Mouse (Mus musculus) forebrain, embryonic 10.5 days (tissue): ENCODE measurements at regions not wholly inside any gene's neighbourhood (a gene's known extent, or its start where the extent isn't known, plus 50 kb on each side); places are given as distances from the start of the nearest gene placed in this dataset.
"Not testable (repeated sequence)": the region's sequence is repeated elsewhere in the genome, so short reads cannot be mapped to it uniquely, and the experiment has no call there.

ENCODE experiments used
- DNase-seq: peaks from one replicate; pipeline ENCODE4 v3.0.0-alpha.2; 2017; ENCODE audit warnings: low spot score; ENCODE audit errors: extremely low spot score
- H3K27ac ChIP-seq: fragments of 300-500 bp; sonication (generic); 2 replicates; pipeline ENCODE4 v1.5.1; 2016; ENCODE audit warnings: mild to moderate bottlenecking
- H3K27me3 ChIP-seq: fragments of 300-500 bp; sonication (generic); 2 replicates; pipeline ENCODE4 v1.6.1; 2016; ENCODE audit warnings: mild to moderate bottlenecking; ENCODE audit not compliant: poor library complexity, severe bottlenecking
- H3K36me3 ChIP-seq: fragments of 300-500 bp; sonication (generic); replicated peaks from 2 replicates; pipeline ENCODE4 v1.6.1; 2016; ENCODE audit warnings: mild to moderate bottlenecking, moderate library complexity
- H3K4me1 ChIP-seq: fragments of 300-500 bp; sonication (generic); 2 replicates; pipeline ENCODE4 v1.6.1; 2016
- H3K4me3 ChIP-seq: fragments of 300-500 bp; sonication (generic); 2 replicates; pipeline ENCODE4 v1.5.1; 2016; ENCODE audit warnings: mild to moderate bottlenecking, moderate library complexity
- H3K9me3 ChIP-seq: fragments of 300-500 bp; sonication (generic); 2 replicates; pipeline ENCODE4 v1.6.1; 2016; ENCODE audit warnings: mild to moderate bottlenecking, moderate library complexity
- WGBS: fragments of 180-500 bp; shearing (Covaris S2); methylation state at CpG from one replicate; pipeline ENCODE4 v1.1.7; 2016; 5-methylcytosine and 5-hydroxymethylcytosine counted together

DNA sequence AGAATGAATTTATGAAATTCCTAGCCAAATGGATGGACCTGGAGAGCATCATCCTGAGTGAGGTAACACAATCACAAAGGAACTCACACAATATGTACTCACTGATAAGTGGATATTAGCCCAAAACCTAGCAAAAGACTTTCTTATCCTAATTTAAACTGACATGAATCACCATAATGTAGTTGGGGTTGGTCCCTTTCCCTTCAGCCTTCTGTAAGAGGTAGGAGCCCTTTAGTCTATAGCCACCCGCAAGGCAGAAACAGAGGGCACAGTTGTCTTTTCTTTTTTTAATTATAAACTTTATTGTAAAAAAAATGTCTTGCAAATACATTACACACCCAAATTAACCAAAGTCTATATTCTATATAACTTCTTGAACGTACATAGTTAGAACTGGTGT lies 81.3 kb downstream of the Ogfrl1 start:
- 87% methylated on average over 2 of the region's 2 CpGs for WGBS
- not testable (repeated sequence) for H3K9me3 ChIP-seq, H3K36me3 ChIP-seq, DNase-seq, H3K27ac ChIP-seq, H3K4me3 ChIP-seq, H3K4me1 ChIP-seq, H3K27me3 ChIP-seq

DNA sequence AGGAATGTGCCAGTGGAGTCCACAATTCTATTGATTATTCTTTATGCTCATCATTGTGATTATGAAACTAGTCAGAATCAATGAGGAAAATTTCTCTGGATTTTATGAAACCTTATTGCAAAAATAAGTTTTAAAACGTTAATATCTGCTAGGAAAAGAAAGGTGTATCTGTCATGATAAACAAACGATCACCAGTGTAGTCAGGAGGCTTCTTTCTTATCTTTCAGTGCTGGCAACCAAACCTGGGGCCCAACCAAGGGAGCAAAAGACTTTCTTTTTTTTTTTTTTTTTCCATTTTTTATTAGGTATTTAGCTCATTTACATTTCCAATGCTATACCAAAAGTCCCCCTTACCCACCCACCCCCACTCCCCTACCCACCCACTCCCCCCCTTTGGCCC lies 82.7 kb downstream of the Ogfrl1 start:
- H3K4me3 ChIP-seq, H3K36me3 ChIP-seq, H3K4me1 ChIP-seq, DNase-seq, H3K27me3 ChIP-seq, H3K27ac ChIP-seq: not testable (repeated sequence)
- peaks cover 11% of the 10 kb centered on the region; the same call in 1 of the 2 replicates for H3K9me3 ChIP-seq
- 87% methylated on average over 2 of the region's 2 CpGs for WGBS

DNA sequence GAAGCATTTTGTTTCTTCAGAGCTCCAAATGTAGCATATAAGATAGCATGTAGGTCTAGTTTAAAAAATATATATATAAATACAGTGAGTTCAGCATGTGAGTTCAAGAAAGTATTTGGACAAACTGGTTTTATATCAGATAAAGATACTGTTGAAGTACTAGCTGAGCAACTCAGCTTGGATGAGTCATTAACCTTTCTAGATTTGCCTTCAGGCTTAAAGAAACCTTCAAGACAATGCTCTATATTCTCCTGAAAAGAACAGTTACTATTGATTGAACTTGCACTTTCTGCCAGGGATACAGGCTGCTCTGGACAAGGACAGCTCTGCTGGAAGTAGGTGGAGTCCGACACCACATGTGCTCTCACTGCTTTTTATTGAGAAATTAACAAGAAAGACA lies 104.9 kb downstream of the Ogfrl1 start:
- H3K36me3 ChIP-seq: peaks cover 16% of the 10 kb centered on the region
- no peaks in the 10 kb centered on the region for H3K27me3 ChIP-seq
- H3K4me1 ChIP-seq: no peaks in the 10 kb centered on the region
- H3K9me3 ChIP-seq: no peaks in the 10 kb centered on the region
- H3K27ac ChIP-seq: no peak overlapping the region
- WGBS: 96% methylated on average over 1 of the region's 1 CpGs
- H3K4me3 ChIP-seq: no peak overlapping the region
- no peak for DNase-seq

DNA sequence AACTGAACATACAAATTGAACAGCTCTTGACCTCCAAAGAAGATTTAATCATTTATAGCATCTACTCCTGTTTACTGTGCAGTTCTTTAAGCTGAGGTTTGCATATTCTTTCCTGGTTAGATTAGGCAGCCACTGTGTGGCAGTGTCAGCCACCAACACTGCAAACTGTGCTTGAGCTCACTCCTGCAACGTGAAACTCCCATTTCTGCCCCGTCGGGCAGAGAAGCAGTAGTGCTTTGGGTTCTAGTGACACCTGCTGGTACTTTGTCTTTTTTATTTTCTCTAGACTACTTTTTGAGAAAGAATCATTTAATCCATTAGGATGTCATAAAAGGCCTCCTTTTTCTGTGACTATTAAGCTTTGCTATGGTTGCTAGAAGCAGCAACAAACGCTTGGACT lies 110.8 kb downstream of the Ogfrl1 start:
- no peaks in the 10 kb centered on the region for H3K9me3 ChIP-seq
- DNase-seq: no peak
- no peak overlapping the region for H3K4me3 ChIP-seq

DNA sequence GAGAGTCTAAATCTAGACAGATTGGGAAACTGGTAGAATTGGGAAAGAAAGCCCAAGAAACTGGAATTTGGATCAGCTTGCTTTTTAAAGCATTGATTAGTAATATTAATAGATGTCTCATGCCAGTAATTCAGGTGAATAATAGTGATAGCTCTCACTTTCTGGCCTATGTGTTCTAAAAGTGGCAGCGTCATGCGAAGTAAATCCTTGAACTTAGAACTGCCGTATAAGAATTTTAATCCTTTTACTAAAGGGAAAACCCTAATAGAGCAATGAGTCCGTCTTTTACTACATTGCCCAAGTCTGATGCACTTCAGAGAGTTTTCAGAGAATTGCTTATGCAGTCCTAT lies 114.7 kb downstream of the Ogfrl1 start:
- Histone ChIP-seq H3K4me1 (no peaks in the 10 kb centered on the region), H3K27me3 (no peaks in the 10 kb centered on the region), H3K27ac (no peak overlapping the region), H3K9me3 (no peaks in the 10 kb centered on the region), H3K36me3 (peaks cover 25% of the 10 kb centered on the region), H3K4me3 (no peak overlapping the region)
- DNase-seq: no peak
- 88% methylated on average over 4 of the region's 4 CpGs for WGBS

More for the DNA sequence above, 110.8 kb downstream of the Ogfrl1 start:
- Histone ChIP-seq H3K36me3 (peaks cover 9% of the 10 kb centered on the region), H3K4me1 (no peaks in the 10 kb centered on the region), H3K27ac (no peak overlapping the region), H3K27me3 (no peaks in the 10 kb centered on the region)
- 21% methylated on average over 4 of the region's 4 CpGs for WGBS

DNA sequence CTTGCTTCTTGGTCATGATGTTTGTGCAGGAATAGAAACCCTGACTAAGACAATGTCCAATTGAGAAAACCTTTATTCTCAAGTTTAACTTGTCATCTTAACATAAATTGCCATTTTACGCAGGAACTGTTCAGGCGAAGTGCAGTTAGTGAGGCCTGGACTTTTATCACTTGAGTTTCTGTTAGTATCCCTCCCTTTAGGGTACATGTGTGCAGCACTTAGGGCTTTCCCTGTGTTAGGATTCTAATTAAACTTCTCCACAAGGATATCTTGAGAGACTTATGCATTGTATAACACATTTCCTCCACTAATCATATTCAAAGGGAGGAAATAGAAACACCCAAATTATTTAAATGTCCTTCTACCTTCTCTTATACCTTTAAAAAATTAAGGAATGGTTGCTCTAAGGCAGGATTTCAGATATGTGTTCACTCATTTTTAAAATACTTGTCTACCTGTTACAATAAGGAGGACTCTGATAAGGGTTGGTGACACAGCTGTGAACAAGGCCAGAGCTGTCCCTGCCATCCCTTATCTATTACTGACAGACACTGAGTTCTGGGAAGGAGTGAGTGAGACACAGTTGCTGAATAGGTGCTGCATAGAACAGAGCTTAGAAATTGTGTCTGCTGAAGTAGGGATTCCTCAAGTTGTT lies 115.2 kb downstream of the Ogfrl1 start:
- H3K4me3 ChIP-seq: no peak overlapping the region
- no peak for DNase-seq
- 92% methylated on average over 2 of the region's 2 CpGs for WGBS
- H3K36me3 ChIP-seq: peaks cover 25% of the 10 kb centered on the region
- H3K27ac ChIP-seq: no peak overlapping the region
- H3K9me3 ChIP-seq: no peaks in the 10 kb centered on the region
- H3K4me1 ChIP-seq: no peaks in the 10 kb centered on the region
- no peaks in the 10 kb centered on the region for H3K27me3 ChIP-seq

DNA sequence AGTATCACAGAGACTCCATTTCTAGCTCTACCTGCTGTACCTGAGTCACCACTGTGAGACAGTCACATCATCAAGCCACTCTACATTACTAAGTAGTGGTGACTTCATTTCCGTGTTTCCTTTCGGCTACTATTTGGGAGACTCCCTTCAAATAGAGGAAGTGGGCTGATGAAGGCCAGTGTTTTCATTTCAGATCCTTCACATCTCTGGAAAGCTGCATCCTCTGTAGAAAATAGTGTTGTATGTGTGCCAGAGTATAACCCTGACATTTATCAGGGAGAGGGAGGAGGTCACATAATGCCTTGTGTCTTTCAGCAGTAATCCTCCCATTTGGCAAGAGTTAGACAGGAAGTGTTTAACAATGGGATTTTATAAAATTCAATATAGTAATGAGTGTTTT lies 117.7 kb downstream of the Ogfrl1 start:
- no peaks in the 10 kb centered on the region for H3K9me3 ChIP-seq
- H3K4me3 ChIP-seq: no peak overlapping the region
- 86% methylated on average over 2 of the region's 2 CpGs for WGBS
- no peak overlapping the region for H3K27ac ChIP-seq
- H3K27me3 ChIP-seq: no peaks in the 10 kb centered on the region
- 0 out of 2 replicates have a peak, but pooled peaks cover 2% of the 10 kb centered on the region for H3K4me1 ChIP-seq
- no peak for DNase-seq
- peaks cover 36% of the 10 kb centered on the region for H3K36me3 ChIP-seq

DNA sequence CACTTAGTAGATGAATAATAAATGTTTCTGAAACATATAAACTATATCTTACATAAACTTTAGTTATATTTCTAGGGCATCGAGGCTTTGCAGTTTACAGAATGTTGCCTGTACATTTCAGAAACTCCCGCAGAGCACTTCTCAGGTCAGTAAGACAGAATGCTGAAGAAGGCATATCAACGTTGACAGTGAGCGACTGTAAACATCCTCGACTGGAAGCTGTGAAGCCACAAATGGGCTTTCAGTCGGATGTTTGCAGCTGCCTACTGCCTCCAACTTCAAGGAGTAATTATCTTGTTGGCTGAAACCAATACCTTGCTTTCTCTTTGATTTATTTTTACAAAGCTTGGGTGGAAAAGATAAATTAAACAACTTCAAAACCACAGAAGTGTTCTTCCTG lies 125.5 kb downstream of the Ogfrl1 start:
- no peaks in the 10 kb centered on the region for H3K27me3 ChIP-seq
- H3K4me3 ChIP-seq: no peak overlapping the region
- peaks cover 30% of the 10 kb centered on the region for H3K36me3 ChIP-seq
- 76% methylated on average over 6 of the region's 6 CpGs for WGBS
- H3K9me3 ChIP-seq: no peaks in the 10 kb centered on the region
- H3K4me1 ChIP-seq: peaks cover 19% of the 10 kb centered on the region
- H3K27ac ChIP-seq: no peak overlapping the region
- no peak for DNase-seq

DNA sequence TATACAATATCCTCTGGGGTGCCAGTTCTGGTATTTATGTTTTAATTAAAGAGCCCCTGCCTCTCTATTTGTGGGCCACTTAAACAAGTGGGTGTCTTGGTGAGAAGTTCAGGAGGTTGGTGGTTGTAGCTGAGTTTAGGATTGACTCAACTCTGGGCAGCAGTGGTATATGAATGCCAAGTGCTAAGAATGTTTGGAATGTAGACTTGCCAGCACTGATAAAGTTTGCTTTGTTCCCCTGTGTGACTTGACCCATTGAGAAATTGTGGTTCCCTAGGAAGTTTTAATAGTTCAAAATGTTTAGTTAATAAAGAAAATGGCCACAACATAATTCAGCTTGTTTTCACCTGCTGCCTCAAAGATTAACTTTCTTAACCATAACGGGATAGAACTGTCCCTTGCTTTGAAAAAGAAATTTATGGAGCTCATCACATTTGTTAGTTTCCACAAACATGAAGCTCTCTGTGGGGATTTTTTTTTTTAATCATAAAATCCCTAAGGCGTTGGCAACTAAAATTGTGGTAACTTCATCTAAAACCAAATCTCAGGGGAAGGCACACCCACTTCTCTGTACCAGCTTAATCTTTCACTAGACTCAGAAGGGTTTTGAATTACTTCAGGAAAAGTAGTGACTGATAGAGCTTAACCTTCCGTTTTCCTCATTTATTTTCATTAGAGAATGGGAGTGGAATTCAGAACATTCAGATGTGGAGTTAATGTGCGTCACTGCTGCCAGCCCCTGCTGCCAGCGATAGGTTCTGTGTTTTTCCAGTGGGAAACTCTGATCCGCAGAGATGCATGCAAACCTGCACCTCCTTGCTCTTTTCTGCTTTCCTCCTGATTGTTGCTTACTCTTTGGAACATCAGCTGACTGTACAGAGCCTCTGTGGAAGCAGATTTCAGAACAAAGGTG lies 126.4 kb downstream of the Ogfrl1 start:
- 61% methylated on average over 6 of the region's 6 CpGs for WGBS

DNA sequence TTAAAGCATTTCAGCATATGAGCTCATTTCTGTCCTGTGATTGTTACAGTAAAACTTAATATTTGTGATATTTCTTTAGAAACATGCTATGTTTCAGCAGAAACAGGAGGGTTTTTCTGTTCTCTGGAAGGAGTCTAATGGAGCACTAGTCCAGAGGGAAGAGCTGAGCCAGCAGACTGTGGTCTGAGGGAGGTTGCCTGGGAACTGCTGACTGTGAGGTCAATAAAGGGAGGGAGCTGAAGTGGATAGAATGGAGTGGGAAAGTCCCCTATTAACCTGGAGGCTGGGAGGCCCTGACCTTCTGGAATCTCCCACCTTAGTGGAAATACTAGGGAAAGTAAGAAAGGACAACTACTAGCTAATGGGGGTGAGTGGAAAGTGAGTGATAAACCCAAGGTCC lies 129.5 kb downstream of the Ogfrl1 start:
- Histone ChIP-seq H3K36me3 (peaks cover 15% of the 10 kb centered on the region), H3K9me3 (no peaks in the 10 kb centered on the region)

More for the DNA sequence above, 126.4 kb downstream of the Ogfrl1 start:
- H3K36me3 ChIP-seq: peaks cover 23% of the 10 kb centered on the region
- H3K4me1 ChIP-seq: peaks cover 17% of the 10 kb centered on the region
- no peaks in the 10 kb centered on the region for H3K27me3 ChIP-seq
- DNase-seq: no peak
- no peaks in the 10 kb centered on the region for H3K9me3 ChIP-seq
- no peak overlapping the region for H3K4me3 ChIP-seq
- H3K27ac ChIP-seq: no peak overlapping the region

DNA sequence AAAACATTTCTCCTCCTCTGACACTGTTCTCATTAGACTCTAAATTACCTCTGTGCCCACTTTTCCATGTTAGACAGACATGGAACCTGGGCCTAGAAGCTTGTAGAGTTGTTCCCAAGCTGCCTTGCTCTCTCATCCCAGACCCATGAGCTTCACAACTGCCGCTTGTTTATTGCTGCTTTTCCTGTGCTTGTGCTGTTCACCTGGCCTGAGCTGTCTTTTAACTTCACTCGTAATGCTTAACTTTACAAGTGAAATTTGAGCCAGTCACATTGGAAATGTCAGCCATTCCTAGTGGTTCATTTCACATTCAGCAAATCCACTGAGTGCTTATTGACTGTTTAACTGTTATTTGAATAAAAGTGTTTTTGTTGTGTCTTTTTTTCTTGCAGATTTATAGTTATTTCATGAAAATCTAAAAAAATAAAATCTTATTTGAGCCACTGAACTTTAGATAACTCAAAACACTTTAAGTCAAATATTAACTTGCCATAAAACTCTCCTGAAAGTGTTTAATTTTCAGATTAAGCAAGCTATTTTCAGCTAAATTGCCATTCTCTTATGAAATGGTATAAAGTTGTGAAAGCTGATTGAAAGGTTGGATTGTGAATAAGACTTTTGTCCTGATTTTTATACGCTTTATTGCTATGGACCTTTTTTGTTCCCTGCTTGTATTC lies 131.9 kb downstream of the Ogfrl1 start:
- DNase-seq: no peak
- H3K4me1 ChIP-seq: peaks cover 20% of the 10 kb centered on the region
- H3K4me3 ChIP-seq: no peak overlapping the region
- H3K36me3 ChIP-seq: peaks cover 16% of the 10 kb centered on the region
- WGBS: 81% methylated on average over 3 of the region's 3 CpGs
- H3K9me3 ChIP-seq: no peaks in the 10 kb centered on the region
- H3K27me3 ChIP-seq: no peaks in the 10 kb centered on the region
- H3K27ac ChIP-seq: no peak overlapping the region

More for the DNA sequence above, 129.5 kb downstream of the Ogfrl1 start:
- no peaks in the 10 kb centered on the region for H3K27me3 ChIP-seq
- DNase-seq: no peak
- no peak overlapping the region for H3K27ac ChIP-seq
- H3K4me1 ChIP-seq: peaks cover 30% of the 10 kb centered on the region
- H3K4me3 ChIP-seq: no peak overlapping the region

DNA sequence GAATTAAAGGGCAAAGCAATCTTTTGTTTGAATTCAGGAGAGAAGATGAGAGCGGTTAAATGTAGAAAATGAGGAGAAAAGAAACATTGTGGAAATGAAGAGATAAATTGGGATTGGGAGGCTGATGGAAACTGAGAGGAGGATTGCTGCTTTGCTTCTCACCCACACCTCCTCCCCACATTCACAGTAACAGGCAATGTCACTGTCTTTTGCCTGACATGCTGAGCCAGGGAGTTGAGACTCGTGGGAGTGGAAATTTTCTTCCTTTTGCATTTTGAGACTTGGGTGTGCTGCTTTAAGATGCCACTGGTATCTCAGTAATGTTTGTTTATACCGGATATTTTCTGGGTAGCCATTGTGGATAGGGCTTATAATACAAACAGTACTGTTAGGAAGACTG lies 133.3 kb downstream of the Ogfrl1 start:
- Histone ChIP-seq H3K4me3 (no peak overlapping the region), H3K27ac (no peak overlapping the region), H3K9me3 (no peaks in the 10 kb centered on the region), H3K4me1 (peaks cover 14% of the 10 kb centered on the region), H3K27me3 (no peaks in the 10 kb centered on the region), H3K36me3 (peaks cover 12% of the 10 kb centered on the region)
- 77% methylated on average over 3 of the region's 3 CpGs for WGBS
- no peak for DNase-seq

DNA sequence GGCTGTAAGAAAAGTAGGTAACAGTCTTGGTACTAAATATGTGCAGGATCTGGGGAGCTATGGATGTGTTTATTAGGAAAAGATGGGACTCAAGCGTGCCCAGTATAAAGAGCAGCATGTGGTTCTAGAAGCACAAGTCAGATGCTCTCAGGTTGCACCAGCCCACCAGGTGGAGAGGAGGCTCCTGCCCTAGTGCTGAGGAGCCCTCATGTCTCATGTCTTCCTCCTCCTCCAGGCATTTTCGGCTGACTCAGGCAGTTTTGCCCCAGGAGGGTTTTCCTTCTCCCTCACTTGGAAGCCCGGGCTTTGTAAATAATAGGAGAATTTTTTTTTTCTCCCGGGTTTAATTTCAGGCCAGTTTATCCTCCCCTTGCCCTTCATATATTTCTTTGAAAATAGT lies 133.8 kb downstream of the Ogfrl1 start:
- H3K4me1 ChIP-seq: peaks cover 19% of the 10 kb centered on the region
- H3K9me3 ChIP-seq: no peaks in the 10 kb centered on the region
- H3K27me3 ChIP-seq: no peaks in the 10 kb centered on the region
- DNase-seq: no peak
- H3K4me3 ChIP-seq: no peak overlapping the region
- WGBS: 51% methylated on average over 4 of the region's 4 CpGs
- H3K36me3 ChIP-seq: peaks cover 12% of the 10 kb centered on the region
- H3K27ac ChIP-seq: no peak overlapping the region
